Mouse (Mus musculus) forebrain, embryonic 12.5 days (tissue): ENCODE results near the gene Syce2. TPM values are rescaled to one million over a fixed set of nuclear protein-coding genes. Genes with fewer than 3 reads are reported as not detected.
"Not testable (repeated sequence)": the region's sequence is repeated elsewhere in the genome, so short reads cannot be mapped to it uniquely, and the experiment has no call there.

ENCODE experiments used
- ATAC-seq: fragments of 200-750 bp; cut with Nextera tagmentation; 2 replicates; pipeline ENCODE4 v1.8.0; 2017; ENCODE audit warnings: moderate TSS enrichment; ENCODE audit not compliant: low FRiP score
- H3K27ac ChIP-seq: fragments of 300-500 bp; sonication (generic); 2 replicates; pipeline ENCODE4 v1.5.1; 2016; ENCODE audit warnings: mild to moderate bottlenecking
- H3K27me3 ChIP-seq: fragments of 300-500 bp; sonication (generic); 2 replicates; pipeline ENCODE4 v1.6.1; 2016; ENCODE audit warnings: mild to moderate bottlenecking
- H3K36me3 ChIP-seq: fragments of 300-500 bp; sonication (generic); replicated peaks from 2 replicates; pipeline ENCODE4 v1.6.1; 2016; ENCODE audit warnings: mild to moderate bottlenecking
- H3K4me1 ChIP-seq: fragments of 300-500 bp; sonication (generic); 2 replicates; pipeline ENCODE4 v1.6.1; 2016
- H3K4me2 ChIP-seq: fragments of 300-500 bp; sonication (generic); 2 replicates; pipeline ENCODE4 v1.6.1; 2016; ENCODE audit warnings: mild to moderate bottlenecking, moderate library complexity
- H3K4me3 ChIP-seq: fragments of 300-500 bp; sonication (generic); replicated peaks from 2 replicates; pipeline ENCODE4 v1.5.1; 2016; ENCODE audit warnings: mild to moderate bottlenecking
- H3K9ac ChIP-seq: fragments of 300-500 bp; sonication (generic); 2 replicates; pipeline ENCODE4 v1.6.1; 2016; ENCODE audit warnings: mild to moderate bottlenecking
- H3K9me3 ChIP-seq: fragments of 300-500 bp; sonication (generic); 2 replicates; pipeline ENCODE4 v1.6.1; 2016
- WGBS: fragments of 180-500 bp; shearing (Covaris S2); methylation state at CpG from one replicate; pipeline ENCODE4 v1.1.7; 2016; 5-methylcytosine and 5-hydroxymethylcytosine counted together
- polyA plus RNA-seq: library from polyadenylated mRNA; unstranded; fragments of >200 nt; fragmentation: Nextera tagmentation; extraction: Ambion mirVana; gene quantifications from 2 replicates; pipeline ENCODE4 v1.2.1, GENCODE M21; 2016

Syce2 gene
- 76.7 and 82.9 TPM in 2 replicates for polyA plus RNA-seq

GRCm38 (mm10) chr8:84871376-84872308 is at the start of gene Syce2:
Syce2 (plus strand) TSS chr8:84872111.
- Histone ChIP-seq H3K27ac (0 out of 2 replicates have a peak within 1 kb of the TSS, but pooled peaks have one; percentile 25), H3K27me3 (peaks cover 17% of the 10 kb centered on the region), H3K4me1 (peaks cover 16% of the 10 kb centered on the region), H3K9me3 (no peaks in the 10 kb centered on the region), H3K36me3 (peaks cover 39% of the 10 kb centered on the region), H3K4me3 (peak within 1 kb of the TSS; percentile 44), H3K4me2 (peak within 1 kb of the TSS; percentile 82), H3K9ac (peak within 1 kb of the TSS; percentile 57)
- ATAC-seq = peak; percentile 64
- WGBS = 17% methylated on average over 43 of the region's 46 CpGs

DNA sequence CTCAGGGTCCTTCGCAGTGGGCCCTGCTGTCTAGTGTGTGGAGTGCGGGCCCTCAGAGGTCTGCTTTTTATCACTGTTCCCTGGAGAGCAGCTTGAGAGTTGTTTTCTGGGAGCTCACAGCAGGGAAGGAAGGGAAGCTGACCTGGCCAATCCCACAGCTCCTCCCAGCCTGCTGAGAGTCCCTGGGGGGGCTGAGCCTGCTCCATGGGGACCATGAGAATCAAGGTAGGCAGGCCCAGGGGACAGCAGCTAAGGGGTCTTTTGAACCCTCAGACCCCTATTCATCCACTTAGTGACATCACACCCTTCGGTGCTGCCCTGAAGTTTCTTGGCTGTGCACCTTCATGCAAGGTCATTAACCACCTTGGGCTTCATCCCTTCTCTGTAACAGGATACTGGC is 49.2 kb upstream of the Syce2 start, which contains the start of gene Dand5:
Dand5 (minus strand) TSS at position 101 of the 400 bp plus-strand sequence.
- Histone ChIP-seq H3K4me1 (peaks cover 7% of the 10 kb centered on the region), H3K9me3 (no peaks in the 10 kb centered on the region), H3K27ac (no peak within 1 kb of the TSS), H3K36me3 (no peaks in the 10 kb centered on the region), H3K27me3 (peaks cover 12% of the 10 kb centered on the region), H3K9ac (0 out of 2 replicates have a peak within 1 kb of the TSS, but pooled peaks have one; percentile 44), H3K4me2 (peak within 1 kb of the TSS; percentile 51), H3K4me3 (peak within 1 kb of the TSS; percentile 26)
- 37% methylated on average over 3 of the region's 3 CpGs for WGBS
- ATAC-seq = no peak

- Histone ChIP-seq H3K36me3 (no peaks in the 10 kb centered on the region), H3K27ac (no peak overlapping the region), H3K9me3 (no peaks in the 10 kb centered on the region), H3K9ac (0 out of 2 replicates have a peak overlapping the region, but pooled peaks have one; percentile 44), H3K4me2 (peak overlapping the region; percentile 51), H3K4me3 (peak overlapping the region; percentile 26), H3K4me1 (peaks cover 7% of the 10 kb centered on the region), H3K27me3 (peaks cover 8% of the 10 kb centered on the region)
- WGBS = 2% methylated on average over 18 of the region's 18 CpGs
- ATAC-seq = peak; percentile 85
Measured at GRCm38 (mm10) chr8:84823653-84824052, 48.3 kb upstream of the Syce2 start.

- 80% methylated on average over 4 of the region's 4 CpGs for WGBS
- Histone ChIP-seq H3K4me2 (no peak overlapping the region), H3K9ac (no peak overlapping the region), H3K36me3 (no peaks in the 10 kb centered on the region), H3K27ac (no peak overlapping the region), H3K4me1 (peaks cover 7% of the 10 kb centered on the region), H3K4me3 (no peak overlapping the region), H3K27me3 (peaks cover 8% of the 10 kb centered on the region), H3K9me3 (no peaks in the 10 kb centered on the region)
- ATAC-seq = no peak
Measured at GRCm38 (mm10) chr8:84825636-84826035, 46.3 kb upstream of the Syce2 start.

- whole genome bisulfite sequencing = 95% methylated on average over 2 of the region's 2 CpGs
- not testable (repeated sequence) for H3K4me3 ChIP-seq, H3K9me3 ChIP-seq, H3K36me3 ChIP-seq, H3K9ac ChIP-seq, ATAC-seq, H3K27me3 ChIP-seq, H3K4me1 ChIP-seq, H3K27ac ChIP-seq, H3K4me2 ChIP-seq
Measured at GRCm38 (mm10) chr8:84826518-84826917, 45.4 kb upstream of the Syce2 start.

GRCm38 (mm10) chr8:84831490-84831889 is 40.4 kb upstream of the Syce2 start, which contains the start of gene Gadd45gip1:
Gadd45gip1 (plus strand) TSS chr8:84831522.
- Histone ChIP-seq H3K4me1 (peaks cover 30% of the 10 kb centered on the region), H3K4me3 (peak within 1 kb of the TSS; percentile 93), H3K36me3 (peaks cover 30% of the 10 kb centered on the region), H3K27me3 (no peaks in the 10 kb centered on the region), H3K9me3 (no peaks in the 10 kb centered on the region), H3K4me2 (peak within 1 kb of the TSS; percentile 58), H3K9ac (peak within 1 kb of the TSS; percentile 97), H3K27ac (peak within 1 kb of the TSS; percentile 97)
- no peak for ATAC-seq
- WGBS = 83% methylated on average over 11 of the region's 11 CpGs

DNA sequence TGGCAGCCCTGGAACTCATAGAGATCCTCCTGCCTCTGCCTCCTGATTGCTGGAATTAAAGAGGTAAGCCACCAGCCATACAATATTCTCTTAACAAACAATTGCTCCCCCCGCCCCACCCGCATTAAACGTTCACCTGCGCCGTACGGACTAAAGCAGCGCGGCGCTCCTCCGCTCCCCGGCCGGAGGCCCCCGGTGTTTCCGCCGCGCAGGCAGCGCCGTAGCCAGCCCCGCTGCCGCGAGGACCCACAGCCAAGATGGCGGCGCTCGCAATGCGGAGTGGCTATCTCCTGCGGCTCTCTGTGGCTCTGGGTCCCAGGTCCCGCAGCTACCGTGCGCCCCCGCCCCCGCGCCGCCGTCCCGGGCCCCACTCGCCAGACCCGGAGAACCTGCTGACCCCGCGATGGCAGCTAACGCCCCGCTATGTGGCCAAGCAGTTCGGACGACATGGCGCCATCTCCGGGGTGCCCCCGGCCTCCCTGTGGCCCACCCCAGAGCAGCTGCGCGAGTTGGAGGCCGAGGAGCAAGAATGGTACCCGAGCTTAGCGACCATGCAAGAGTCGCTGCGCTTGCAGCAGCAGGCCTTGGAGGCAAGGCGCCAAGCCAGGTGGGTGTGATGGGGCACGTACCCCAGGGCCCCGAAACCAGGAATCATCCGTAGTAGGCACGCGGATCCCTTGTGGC is 39.7 kb upstream of the Syce2 start:
- H3K4me3 ChIP-seq = peak overlapping the region; percentile 93
- peaks cover 37% of the 10 kb centered on the region for H3K36me3 ChIP-seq
- H3K4me1 ChIP-seq = peaks cover 30% of the 10 kb centered on the region
- H3K27me3 ChIP-seq = no peaks in the 10 kb centered on the region
- H3K9ac ChIP-seq = peak overlapping the region; percentile 97
- H3K4me2 ChIP-seq = peak overlapping the region; percentile 58
- H3K9me3 ChIP-seq = no peaks in the 10 kb centered on the region
- 2% methylated on average over 59 of the region's 59 CpGs for WGBS
- H3K27ac ChIP-seq = peak overlapping the region; percentile 97
- ATAC-seq = peak; percentile 79

- H3K4me2 ChIP-seq = peak overlapping the region; percentile 58
- no peaks in the 10 kb centered on the region for H3K9me3 ChIP-seq
- H3K27ac ChIP-seq = peak overlapping the region; percentile 97
- peak overlapping the region; percentile 97 for H3K9ac ChIP-seq
- H3K4me1 ChIP-seq = peaks cover 30% of the 10 kb centered on the region
- no peaks in the 10 kb centered on the region for H3K27me3 ChIP-seq
- H3K4me3 ChIP-seq = peak overlapping the region; percentile 93
- no peak for ATAC-seq
- 75% methylated on average over 10 of the region's 10 CpGs for WGBS
- peaks cover 45% of the 10 kb centered on the region for H3K36me3 ChIP-seq
Measured at GRCm38 (mm10) chr8:84832759-84833742, 38.9 kb upstream of the Syce2 start.

GRCm38 (mm10) chr8:84834002-84834865 is 37.7 kb upstream of the Syce2 start:
- 0 out of 2 replicates have a peak, but pooled peaks have one; percentile 12 for ATAC-seq
- peak overlapping the region; percentile 97 for H3K27ac ChIP-seq
- 0 out of 2 replicates have a peak overlapping the region, but pooled peaks have one; percentile 17 for H3K4me2 ChIP-seq
- no peaks in the 10 kb centered on the region for H3K9me3 ChIP-seq
- no peak overlapping the region for H3K4me3 ChIP-seq
- 86% methylated on average over 19 of the region's 19 CpGs for WGBS
- no peaks in the 10 kb centered on the region for H3K27me3 ChIP-seq
- no peak overlapping the region; the same call in 1 of the 2 replicates for H3K9ac ChIP-seq
- H3K4me1 ChIP-seq = peaks cover 34% of the 10 kb centered on the region
- H3K36me3 ChIP-seq = peaks cover 56% of the 10 kb centered on the region

DNA sequence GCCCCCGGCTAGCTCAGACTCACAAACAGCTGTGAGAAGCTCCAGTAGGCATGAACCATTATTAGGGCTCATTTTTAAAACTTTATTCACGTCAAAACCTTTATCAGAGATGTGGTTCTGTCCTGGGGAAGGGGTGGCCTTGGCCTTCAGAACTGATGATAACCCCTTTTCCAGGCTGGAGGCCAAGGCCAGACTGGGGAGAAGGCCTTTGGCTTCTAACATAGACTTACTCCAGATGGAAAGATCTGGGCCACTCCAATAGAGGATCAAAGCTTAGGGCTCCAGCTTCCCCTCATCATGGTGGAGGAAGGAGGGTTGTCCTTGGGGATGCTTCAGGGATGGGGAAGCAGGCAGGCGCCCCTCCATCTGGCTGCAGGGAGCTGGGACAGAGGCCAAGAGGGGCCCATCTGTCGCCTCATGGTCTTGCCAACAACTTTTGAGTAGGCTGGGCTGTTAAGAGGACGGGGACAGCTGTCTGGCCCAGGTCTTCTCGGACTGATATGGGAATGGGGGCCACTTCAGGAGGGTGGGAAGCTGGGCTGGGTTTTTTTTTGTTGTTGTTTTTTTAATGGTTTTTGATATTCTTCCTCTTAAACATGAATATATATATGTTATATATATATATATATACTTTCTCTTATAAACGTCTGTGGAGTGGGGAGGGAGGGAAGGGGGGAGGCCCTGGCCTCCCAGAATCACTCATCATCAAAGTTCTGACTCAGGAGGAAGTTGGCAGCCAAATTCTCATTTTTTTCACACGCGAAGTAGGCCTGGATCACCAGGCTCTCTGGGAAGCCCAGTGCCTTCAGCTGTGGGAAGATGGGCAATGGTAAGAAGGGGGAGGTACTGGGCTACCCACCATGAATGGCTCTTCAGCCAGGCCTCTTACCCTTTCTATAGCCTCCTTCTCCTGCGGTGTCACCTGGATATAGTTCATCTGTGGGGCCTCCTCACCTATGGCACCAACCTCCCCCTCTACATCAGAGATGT is 36.8 kb upstream of the Syce2 start:
- 0 out of 2 replicates have a peak overlapping the region, but pooled peaks have one; percentile 17 for H3K4me2 ChIP-seq
- peak overlapping the region; percentile 97 for H3K27ac ChIP-seq
- peaks cover 57% of the 10 kb centered on the region for H3K36me3 ChIP-seq
- WGBS = 72% methylated on average over 10 of the region's 10 CpGs
- H3K9me3 ChIP-seq = no peaks in the 10 kb centered on the region
- H3K27me3 ChIP-seq = no peaks in the 10 kb centered on the region
- H3K4me1 ChIP-seq = peaks cover 41% of the 10 kb centered on the region
- ATAC-seq = peak; percentile 41; the same call in 1 of the 2 replicates
- peak overlapping the region; percentile 21; the same call in 1 of the 2 replicates for H3K9ac ChIP-seq
- H3K4me3 ChIP-seq = no peak overlapping the region
